Mouse (Mus musculus) gastrocnemius, postnatal 10 days (tissue): ENCODE data around the gene Rad1. TPM values are rescaled to one million over a fixed set of nuclear protein-coding genes. Genes with fewer than 3 reads are reported as not detected.
"Not testable (repeated sequence)": the region's sequence is repeated elsewhere in the genome, so short reads cannot be mapped to it uniquely, and the experiment has no call there.

ENCODE experiments used
- DNase-seq: peaks from one replicate; pipeline ENCODE4 v3.0.0; 2021; ENCODE audit warnings: mixed read lengths
- total RNA-seq, 2 experiments: library from RNA; stranded (reverse); gene quantifications; 2 replicates each; pipeline ENCODE4 v1.2.3; 2021

The Rad1 gene
- total RNA-seq, 2 experiments from 2014 or later: 6.1 to 7.8 TPM

DNA sequence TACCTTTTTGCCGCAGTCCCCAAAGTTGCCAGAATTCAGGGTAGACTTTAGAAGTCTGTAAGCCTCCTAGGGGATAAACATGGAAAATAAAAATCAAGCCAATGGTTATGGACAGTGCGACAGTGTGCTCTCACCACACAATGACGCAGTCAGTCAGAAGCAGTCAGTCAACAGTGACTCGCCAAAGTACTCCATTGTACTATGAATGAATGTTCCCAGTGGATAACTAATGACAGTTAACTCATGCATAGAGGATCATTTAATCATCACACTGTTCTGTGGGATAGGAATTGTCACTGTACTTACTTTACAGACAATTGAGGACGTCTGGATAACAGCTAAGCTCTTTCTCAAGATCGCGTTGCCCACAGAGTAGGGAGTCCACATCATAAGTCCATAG, 29.3 kb downstream of the Rad1 start:
- no peak for DNase-seq

DNA sequence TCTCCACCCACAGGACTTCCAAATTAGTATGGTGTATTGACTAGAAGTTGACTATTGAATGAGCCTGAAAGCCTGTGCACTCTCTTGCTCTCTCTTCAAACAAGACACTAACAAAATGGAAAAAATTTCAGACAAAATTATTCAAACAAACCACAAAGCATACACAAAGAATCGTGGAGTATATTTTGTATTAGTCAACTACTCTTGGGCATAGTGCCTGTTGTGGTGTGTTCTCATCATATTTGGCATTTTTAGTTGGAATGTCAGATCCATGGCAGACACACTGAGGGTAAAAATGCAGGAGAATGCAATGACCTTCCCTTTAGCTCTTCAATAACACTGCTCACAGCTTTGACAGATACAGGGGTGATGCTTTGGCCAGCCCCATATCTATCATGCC, 40.1 kb downstream of the Rad1 start:
- no peak for DNase-seq

DNA sequence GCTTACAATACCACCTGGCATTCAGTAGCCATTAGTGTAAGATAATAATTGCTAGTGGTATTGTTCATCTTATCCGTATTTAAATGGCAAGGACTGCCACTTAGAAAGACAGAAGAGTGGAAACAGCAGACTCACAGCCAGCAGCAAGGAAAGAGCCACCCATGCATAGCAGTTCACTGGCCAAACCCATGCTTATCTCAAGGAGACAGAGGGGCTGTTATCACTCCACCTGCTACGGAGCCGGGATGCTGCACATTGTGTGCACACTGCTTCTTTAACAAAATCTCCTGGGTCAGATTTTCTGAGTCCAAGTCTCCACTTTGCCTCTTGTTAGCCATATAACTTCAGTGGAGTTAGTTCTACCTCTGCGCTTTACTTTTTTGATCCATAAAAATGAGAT, 45.5 kb downstream of the Rad1 start:
- DNase-seq: no peak

DNA sequence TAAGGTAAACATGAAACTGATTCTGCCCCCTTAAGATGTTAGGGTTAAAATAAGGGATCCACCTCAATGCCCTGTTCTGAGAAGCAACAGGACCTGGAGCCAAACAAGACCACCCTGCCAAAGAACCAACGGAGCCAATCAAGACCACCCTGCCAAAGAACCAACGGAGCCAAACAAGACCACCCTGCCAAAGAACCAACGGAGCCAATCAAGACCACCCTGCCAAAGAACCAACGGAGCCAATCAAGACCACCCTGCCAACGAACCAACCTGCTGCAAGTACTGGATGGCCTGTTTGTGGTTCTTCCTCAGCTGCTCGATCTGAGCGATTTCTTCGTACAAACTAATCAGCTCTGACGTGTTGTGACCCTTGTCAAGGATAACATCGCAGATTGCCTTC, 47.5 kb downstream of the Rad1 start:
- not testable (repeated sequence) for DNase-seq

DNA sequence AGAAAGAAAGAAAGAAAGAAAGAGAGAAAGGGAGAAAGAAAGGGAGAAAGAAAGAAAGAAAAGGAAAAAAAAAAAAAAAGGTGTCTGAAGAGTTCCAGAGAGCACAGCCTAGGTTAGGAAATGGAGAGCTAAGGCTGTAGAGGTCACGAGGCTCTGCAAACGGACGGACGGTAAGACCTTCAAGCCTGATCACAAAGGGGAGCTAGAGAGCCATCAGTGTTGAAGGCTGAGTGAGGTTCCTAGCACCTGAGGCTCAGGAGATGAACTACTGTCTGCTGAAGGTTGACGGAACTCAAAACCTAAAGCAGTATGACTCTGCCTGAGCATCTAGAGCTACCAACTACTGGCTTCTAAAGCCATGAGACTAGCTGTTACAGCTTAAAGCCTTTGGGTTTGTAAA, 48.8 kb downstream of the Rad1 start:
- no peak for DNase-seq

DNA sequence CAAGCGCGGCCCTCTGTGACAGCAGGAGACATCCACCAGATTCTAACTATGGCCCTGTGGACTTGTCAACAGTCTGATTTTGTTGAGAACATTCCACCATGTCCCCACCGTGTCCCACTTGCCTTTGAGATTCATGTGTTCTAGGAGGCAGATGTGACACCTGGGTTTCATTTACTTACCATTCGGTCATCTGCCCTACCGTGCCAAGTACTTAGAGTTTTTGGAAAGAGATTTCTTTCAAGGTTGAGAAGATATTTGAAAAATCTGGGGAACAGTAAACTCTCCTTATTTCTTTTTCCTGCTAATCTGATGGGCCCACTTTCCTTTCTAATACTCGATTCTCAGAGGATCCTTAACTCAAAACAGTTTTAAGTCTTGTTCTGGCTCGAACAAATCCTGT, 50.2 kb downstream of the Rad1 start:
- DNase-seq: no peak

DNA sequence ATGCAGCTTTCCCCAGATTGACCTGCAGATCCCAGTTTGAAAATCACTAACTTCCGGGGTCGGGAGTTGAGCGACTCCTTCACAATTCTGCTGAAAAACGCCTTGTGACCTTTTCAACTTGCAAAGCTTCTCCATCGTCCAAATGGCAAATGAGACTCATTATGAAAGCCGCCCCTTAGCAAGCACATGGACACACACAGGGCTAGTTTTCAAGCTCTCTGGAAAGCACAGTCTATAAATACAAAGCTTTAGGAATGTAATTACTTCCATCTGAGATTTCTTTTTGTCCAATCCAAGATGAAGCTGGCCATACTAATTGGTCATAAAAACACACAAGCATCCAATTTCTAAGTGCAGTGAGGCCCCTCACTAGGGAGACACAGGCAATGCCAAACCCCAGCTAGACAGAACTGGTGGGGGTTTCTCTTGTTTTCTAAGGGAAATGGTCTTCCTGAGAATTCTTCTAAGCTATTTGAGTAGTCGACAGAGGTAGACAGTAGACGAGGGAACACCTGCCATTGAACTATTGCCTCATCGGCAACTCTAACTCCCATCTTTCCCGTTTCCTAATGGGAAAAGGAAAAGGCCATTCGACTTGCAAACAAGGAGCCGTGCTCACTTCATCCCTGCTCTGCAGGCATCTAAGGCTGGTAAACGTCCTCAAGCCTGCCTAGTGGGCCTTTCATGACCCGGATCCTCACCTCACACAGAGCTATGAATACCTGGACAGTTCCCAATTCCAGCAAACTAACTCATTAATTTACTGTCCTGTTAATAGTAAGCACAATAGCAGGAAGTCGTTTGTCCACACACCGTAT, 54.7 kb downstream of the Rad1 start:
- no peak for DNase-seq

Other genes with a start within 250 kb of the Rad1 start
- gene Gm21973, start 160.6 kb upstream of the Rad1 start, total RNA-seq: not detected
- gene Agxt2, start 127.5 kb upstream of the Rad1 start, total RNA-seq: not detected
- 10 to 100 TPM; 26.3 to 28.6 TPM for gene Dnajc21, start 15.5 kb upstream of the Rad1 start, total RNA-seq
- gene Brix1, start 71 bp upstream of the Rad1 start, total RNA-seq: 10 to 100 TPM; 23.0 to 26.3 TPM
- not detected for gene Ttc23l, start 72.7 kb downstream of the Rad1 start, total RNA-seq
- 10 to 100 TPM in 1 of 2 experiments, 1 to 10 TPM in 1; 8.2 to 12.8 TPM for gene Rai14, start 228.6 kb downstream of the Rad1 start, total RNA-seq